Mouse (Mus musculus): Measurements from ENCODE around the gene Prdm2. TPM values are rescaled to one million over a fixed set of nuclear protein-coding genes. Genes with fewer than 3 reads are reported as not detected.

Gene Prdm2
- polyA plus RNA-seq, 1 experiment from 2014 or later = 14.3 TPM

DNA sequence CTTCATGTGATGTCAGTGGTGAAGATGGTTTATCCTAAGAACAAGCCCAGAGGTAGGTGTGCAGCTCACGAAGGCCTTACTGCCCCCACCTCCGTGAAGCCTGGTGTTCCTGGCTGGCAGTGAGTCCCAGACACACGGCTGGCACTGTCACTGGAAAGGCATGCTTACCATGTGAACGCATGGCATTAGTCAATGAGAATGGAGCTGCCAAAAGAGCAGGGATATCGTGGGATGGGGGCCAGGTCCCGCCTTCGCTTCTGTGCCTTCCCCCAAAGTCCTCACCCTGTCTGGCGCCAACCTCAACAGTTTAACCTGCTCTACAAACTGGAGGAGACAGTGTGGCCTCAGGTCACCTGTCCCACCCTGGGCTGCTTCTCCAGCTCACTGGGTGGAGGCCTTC, 92.8 kb downstream of the Prdm2 start:
- 89% methylated on average over 8 of the region's 8 CpGs for WGBS

DNA sequence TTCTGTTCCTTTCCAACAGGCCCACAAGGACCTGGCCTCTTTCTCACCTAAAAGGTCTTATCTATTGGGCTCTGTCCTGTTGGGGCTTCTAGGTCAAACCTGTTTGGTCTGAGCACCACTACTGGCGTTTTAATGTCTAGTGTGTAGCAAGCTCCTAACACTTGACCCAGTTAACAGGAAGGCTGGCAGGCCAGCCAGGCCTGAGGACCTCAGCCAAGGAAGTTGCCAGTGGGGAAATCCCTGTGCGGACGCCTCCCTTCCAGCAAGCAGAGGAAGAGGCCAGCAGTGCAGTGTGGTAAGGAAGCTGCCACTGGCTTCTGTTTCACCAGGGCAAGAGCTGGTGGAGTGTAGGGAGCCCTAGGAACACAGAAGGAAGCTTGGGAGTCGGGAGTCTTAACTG, 94.0 kb downstream of the Prdm2 start:
- peaks cover 15% of the 10 kb centered on the region; the same call in 1 of the 2 replicates for H3K36me3 ChIP-seq
- peaks cover 10% of the 10 kb centered on the region; the same call in 1 of the 2 replicates for H3K4me1 ChIP-seq
- H3K27me3 ChIP-seq = no peaks in the 10 kb centered on the region
- H3K9me3 ChIP-seq = no peaks in the 10 kb centered on the region
- ATAC-seq (ENCODE audit: insufficient number of reproducible peaks, insufficient read depth, low FRiP score, low TSS enrichment, low read depth) = no peak
- no peak overlapping the region for H3K9ac ChIP-seq
- H3K4me2 ChIP-seq = no peak overlapping the region
- H3K27ac ChIP-seq = no peak overlapping the region
- WGBS = 72% methylated on average over 4 of the region's 4 CpGs
- H3K4me3 ChIP-seq = no peak overlapping the region

More for the DNA sequence above, 92.8 kb downstream of the Prdm2 start:
- H3K27ac ChIP-seq = no peak overlapping the region
- peaks cover 10% of the 10 kb centered on the region; the same call in 1 of the 2 replicates for H3K4me1 ChIP-seq
- no peak for ATAC-seq (ENCODE audit: insufficient number of reproducible peaks, insufficient read depth, low FRiP score, low TSS enrichment, low read depth)
- no peaks in the 10 kb centered on the region for H3K9me3 ChIP-seq
- H3K9ac ChIP-seq = no peak overlapping the region
- no peak overlapping the region for H3K4me2 ChIP-seq
- H3K36me3 ChIP-seq = peaks cover 17% of the 10 kb centered on the region
- H3K4me3 ChIP-seq = no peak overlapping the region
- no peaks in the 10 kb centered on the region for H3K27me3 ChIP-seq

- peaks cover 23% of the 10 kb centered on the region for H3K36me3 ChIP-seq
- H3K9me3 ChIP-seq = no peaks in the 10 kb centered on the region
- no peak overlapping the region for H3K4me2 ChIP-seq
- H3K4me3 ChIP-seq = no peak overlapping the region
- whole genome bisulfite sequencing = 80% methylated on average over 12 of the region's 12 CpGs
- no peak for ATAC-seq (ENCODE audit: insufficient number of reproducible peaks, insufficient read depth, low FRiP score, low TSS enrichment, low read depth)
- no peak overlapping the region for H3K9ac ChIP-seq
- H3K27me3 ChIP-seq = no peaks in the 10 kb centered on the region
- peaks cover 10% of the 10 kb centered on the region; the same call in 1 of the 2 replicates for H3K4me1 ChIP-seq
- H3K27ac ChIP-seq = no peak overlapping the region
Observed at GRCm38 (mm10) chr4:143115851-143116250, 96.9 kb downstream of the Prdm2 start.

DNA sequence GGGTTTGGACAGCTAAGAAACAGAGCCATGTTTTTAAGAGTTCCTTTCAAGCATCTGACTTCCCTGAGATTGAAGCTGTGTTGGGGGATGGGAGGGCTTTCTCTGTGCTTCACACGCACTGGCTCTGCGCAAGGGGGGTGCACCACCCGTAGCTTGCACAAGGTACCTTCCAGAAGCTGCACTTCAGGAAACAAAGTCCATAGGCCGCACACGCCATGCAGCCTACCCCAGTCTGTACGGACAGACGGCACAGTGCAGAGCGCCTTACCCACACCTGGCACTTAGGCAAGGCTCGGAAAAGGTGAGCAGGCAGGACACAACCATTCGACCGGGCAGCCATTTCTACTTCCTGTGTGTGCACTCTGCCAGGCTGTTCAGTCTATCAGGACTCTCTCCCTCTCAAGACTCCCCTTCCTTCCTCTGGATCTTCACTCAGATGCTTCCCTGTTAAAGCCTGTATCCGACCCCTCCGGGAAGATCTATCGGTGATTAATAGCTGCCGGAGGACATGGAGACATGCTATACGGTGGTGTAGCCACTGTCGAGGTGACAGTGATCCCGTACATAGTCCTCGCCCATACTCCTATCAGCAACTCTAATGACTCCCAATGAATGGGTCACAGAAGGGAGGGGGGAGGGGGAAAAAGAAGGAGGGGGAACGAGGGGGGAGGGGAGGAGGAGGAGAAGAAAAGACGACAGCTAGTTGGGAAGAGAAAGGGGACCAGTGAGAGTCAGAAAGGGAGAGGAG, 98.4 kb downstream of the Prdm2 start:
- H3K27ac ChIP-seq = no peak overlapping the region
- no peak overlapping the region for H3K9ac ChIP-seq
- peaks cover 7% of the 10 kb centered on the region; the same call in 1 of the 2 replicates for H3K4me1 ChIP-seq
- no peak for ATAC-seq (ENCODE audit: insufficient number of reproducible peaks, insufficient read depth, low FRiP score, low TSS enrichment, low read depth)
- H3K4me2 ChIP-seq = no peak overlapping the region
- no peak overlapping the region for H3K4me3 ChIP-seq
- H3K9me3 ChIP-seq = no peaks in the 10 kb centered on the region
- WGBS = 86% methylated on average over 21 of the region's 21 CpGs
- peaks cover 35% of the 10 kb centered on the region for H3K36me3 ChIP-seq
- no peaks in the 10 kb centered on the region for H3K27me3 ChIP-seq

DNA sequence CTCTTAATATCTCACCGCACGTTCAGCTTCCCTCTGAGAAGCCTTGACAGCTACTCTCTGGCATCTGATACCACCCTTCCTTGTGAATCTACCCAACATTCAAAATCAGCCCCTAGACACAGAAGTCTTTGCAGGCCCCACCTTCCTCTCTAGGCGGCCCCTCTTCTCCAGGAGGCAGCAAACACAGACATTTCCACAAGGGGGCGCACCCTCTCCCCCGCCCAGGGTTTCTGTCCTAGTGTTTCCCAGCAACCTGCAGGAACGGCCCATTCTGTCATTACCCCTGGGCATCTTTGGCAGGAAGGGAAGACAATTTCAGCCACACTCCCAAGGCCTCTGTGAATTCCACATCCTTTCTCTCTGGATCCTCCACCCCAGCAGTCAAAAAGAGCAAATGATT, 99.8 kb downstream of the Prdm2 start:
- Histone ChIP-seq H3K4me1 (no peaks in the 10 kb centered on the region; the same call in 1 of the 2 replicates), H3K9ac (no peak overlapping the region), H3K27me3 (no peaks in the 10 kb centered on the region), H3K9me3 (no peaks in the 10 kb centered on the region), H3K27ac (no peak overlapping the region), H3K4me3 (no peak overlapping the region), H3K36me3 (peaks cover 49% of the 10 kb centered on the region), H3K4me2 (no peak overlapping the region)
- 38% methylated on average over 6 of the region's 6 CpGs for WGBS
- no peak for ATAC-seq (ENCODE audit: insufficient number of reproducible peaks, insufficient read depth, low FRiP score, low TSS enrichment, low read depth)

DNA sequence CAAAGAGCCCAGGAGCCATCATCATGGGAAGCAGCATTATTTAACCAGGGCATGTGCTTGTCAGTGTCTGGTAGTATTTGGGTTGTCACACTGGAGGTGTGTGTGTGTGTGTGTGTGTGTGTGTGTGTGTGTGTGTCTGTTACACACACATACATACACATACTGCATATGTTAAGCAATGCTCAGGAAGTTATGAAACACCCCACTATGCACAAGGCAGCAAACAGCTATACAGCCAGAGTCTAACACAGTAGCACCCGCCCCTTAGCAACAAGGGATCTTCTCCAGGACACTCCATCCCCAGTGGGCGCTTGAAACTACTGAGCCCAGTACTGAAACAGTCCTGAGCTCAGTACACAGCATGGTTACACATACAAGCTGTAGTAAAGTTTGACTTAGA, 100.4 kb downstream of the Prdm2 start:
- ATAC-seq (ENCODE audit: insufficient number of reproducible peaks, insufficient read depth, low FRiP score, low TSS enrichment, low read depth) = no peak

GRCm38 (mm10) chr4:143111872-143112271, 100.9 kb downstream of the Prdm2 start:
- no peaks in the 10 kb centered on the region; the same call in 1 of the 2 replicates for H3K4me1 ChIP-seq
- no peak for ATAC-seq (ENCODE audit: insufficient number of reproducible peaks, insufficient read depth, low FRiP score, low TSS enrichment, low read depth)
- 87% methylated on average over 5 of the region's 5 CpGs for WGBS
- H3K4me2 ChIP-seq = no peak overlapping the region
- H3K9ac ChIP-seq = no peak overlapping the region
- no peak overlapping the region for H3K27ac ChIP-seq
- H3K9me3 ChIP-seq = no peaks in the 10 kb centered on the region
- no peaks in the 10 kb centered on the region for H3K27me3 ChIP-seq
- H3K36me3 ChIP-seq = peaks cover 48% of the 10 kb centered on the region
- no peak overlapping the region for H3K4me3 ChIP-seq

More for the DNA sequence above, 100.4 kb downstream of the Prdm2 start:
- Histone ChIP-seq H3K4me2 (no peak overlapping the region), H3K27ac (no peak overlapping the region), H3K27me3 (no peaks in the 10 kb centered on the region), H3K9ac (no peak overlapping the region), H3K4me1 (no peaks in the 10 kb centered on the region; the same call in 1 of the 2 replicates), H3K4me3 (no peak overlapping the region), H3K36me3 (peaks cover 50% of the 10 kb centered on the region), H3K9me3 (no peaks in the 10 kb centered on the region)
- WGBS = 92% methylated on average over 2 of the region's 2 CpGs

DNA sequence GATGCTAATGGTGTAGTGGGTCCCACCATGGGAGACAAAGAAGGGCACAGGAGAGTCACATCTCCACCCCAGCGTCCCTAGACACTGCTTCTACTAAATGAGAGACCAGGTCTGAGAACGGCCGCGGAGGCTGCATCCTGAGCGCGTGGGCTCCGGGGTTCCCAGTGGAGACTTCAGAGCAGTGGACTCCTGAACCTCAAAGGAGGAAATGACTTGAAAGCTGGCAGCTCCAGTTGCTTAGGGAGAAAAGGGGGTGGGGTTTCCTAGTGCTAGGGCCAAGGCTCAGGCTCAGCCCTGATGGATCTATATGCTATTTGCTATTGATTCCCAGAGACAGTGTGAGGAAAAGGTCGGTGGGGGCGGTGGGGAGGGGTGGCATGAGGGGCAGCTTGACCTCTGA, 104.2 kb downstream of the Prdm2 start:
- H3K4me2 ChIP-seq = no peak overlapping the region
- no peak overlapping the region for H3K27ac ChIP-seq
- no peak overlapping the region for H3K4me3 ChIP-seq
- H3K4me1 ChIP-seq = 0 out of 2 replicates have a peak, but pooled peaks cover 10% of the 10 kb centered on the region
- no peak overlapping the region for H3K9ac ChIP-seq
- H3K36me3 ChIP-seq = peaks cover 56% of the 10 kb centered on the region
- WGBS = 53% methylated on average over 9 of the region's 9 CpGs
- ATAC-seq (ENCODE audit: insufficient number of reproducible peaks, insufficient read depth, low FRiP score, low TSS enrichment, low read depth) = no peak
- no peaks in the 10 kb centered on the region for H3K9me3 ChIP-seq
- H3K27me3 ChIP-seq = no peaks in the 10 kb centered on the region

GRCm38 (mm10) chr4:143106971-143107370, 105.8 kb downstream of the Prdm2 start:
- H3K9ac ChIP-seq = no peak overlapping the region
- H3K27me3 ChIP-seq = no peaks in the 10 kb centered on the region
- peaks cover 51% of the 10 kb centered on the region for H3K36me3 ChIP-seq
- no peak for ATAC-seq (ENCODE audit: insufficient number of reproducible peaks, insufficient read depth, low FRiP score, low TSS enrichment, low read depth)
- 83% methylated on average over 6 of the region's 6 CpGs for WGBS
- H3K9me3 ChIP-seq = no peaks in the 10 kb centered on the region
- no peak overlapping the region for H3K4me3 ChIP-seq
- no peak overlapping the region for H3K4me2 ChIP-seq
- H3K27ac ChIP-seq = no peak overlapping the region; the same call in 1 of the 2 replicates
- 0 out of 2 replicates have a peak, but pooled peaks cover 10% of the 10 kb centered on the region for H3K4me1 ChIP-seq

GRCm38 (mm10) chr4:143106566-143106965, 106.2 kb downstream of the Prdm2 start:
- Histone ChIP-seq H3K36me3 (peaks cover 48% of the 10 kb centered on the region), H3K9ac (no peak overlapping the region)
- WGBS = 77% methylated on average over 2 of the region's 2 CpGs

DNA sequence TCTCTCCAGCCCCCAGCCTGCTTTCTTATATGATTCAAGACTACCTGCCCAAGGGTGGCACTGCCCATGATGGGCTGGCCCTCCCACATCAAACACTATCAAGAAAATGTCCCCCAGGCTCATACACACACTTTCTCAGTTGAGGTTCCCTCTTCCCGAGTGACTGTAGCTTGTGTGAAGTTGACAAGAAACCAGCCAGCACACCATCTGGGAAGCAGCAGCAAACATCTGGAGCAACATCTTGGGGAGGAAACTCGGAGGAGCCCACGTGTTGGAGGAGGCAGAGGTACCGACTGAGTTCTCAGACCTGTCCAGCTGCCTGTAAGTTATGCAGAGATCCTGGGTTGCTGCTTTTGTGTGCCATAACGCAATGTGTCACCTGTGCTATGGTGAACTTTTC, 108.1 kb downstream of the Prdm2 start:
- H3K9ac ChIP-seq = no peak overlapping the region
- H3K27me3 ChIP-seq = no peaks in the 10 kb centered on the region
- H3K9me3 ChIP-seq = no peaks in the 10 kb centered on the region
- H3K4me2 ChIP-seq = no peak overlapping the region
- H3K27ac ChIP-seq = no peak overlapping the region
- ATAC-seq (ENCODE audit: insufficient number of reproducible peaks, insufficient read depth, low FRiP score, low TSS enrichment, low read depth) = no peak
- no peak overlapping the region for H3K4me3 ChIP-seq
- peaks cover 30% of the 10 kb centered on the region for H3K36me3 ChIP-seq
- 75% methylated on average over 5 of the region's 5 CpGs for WGBS
- peaks cover 11% of the 10 kb centered on the region; the same call in 1 of the 2 replicates for H3K4me1 ChIP-seq

More at GRCm38 (mm10) chr4:143106566-143106965, 106.2 kb downstream of the Prdm2 start:
- H3K27ac ChIP-seq = no peak overlapping the region
- H3K4me2 ChIP-seq = no peak overlapping the region
- 0 out of 2 replicates have a peak, but pooled peaks cover 10% of the 10 kb centered on the region for H3K4me1 ChIP-seq
- H3K9me3 ChIP-seq = no peaks in the 10 kb centered on the region
- H3K4me3 ChIP-seq = no peak overlapping the region
- no peak for ATAC-seq (ENCODE audit: insufficient number of reproducible peaks, insufficient read depth, low FRiP score, low TSS enrichment, low read depth)
- H3K27me3 ChIP-seq = no peaks in the 10 kb centered on the region

- peaks cover 17% of the 10 kb centered on the region; the same call in 1 of the 2 replicates for H3K4me1 ChIP-seq
- no peak overlapping the region for H3K4me2 ChIP-seq
- H3K27ac ChIP-seq = no peak overlapping the region
- H3K27me3 ChIP-seq = no peaks in the 10 kb centered on the region
- no peak overlapping the region for H3K9ac ChIP-seq
- ATAC-seq (ENCODE audit: insufficient number of reproducible peaks, insufficient read depth, low FRiP score, low TSS enrichment, low read depth) = no peak
- H3K36me3 ChIP-seq = peaks cover 20% of the 10 kb centered on the region
- WGBS = 65% methylated on average over 2 of the region's 2 CpGs
- no peak overlapping the region for H3K4me3 ChIP-seq
- H3K9me3 ChIP-seq = no peaks in the 10 kb centered on the region
Observed at GRCm38 (mm10) chr4:143103811-143104210, 109.0 kb downstream of the Prdm2 start.

Measured in embryonic facial prominence, embryonic 13.5 days (tissue).